Mouse (Mus musculus): ENCODE results near the gene Dnajc8. TPM values are rescaled to one million over a fixed set of nuclear protein-coding genes. Genes with fewer than 3 reads are reported as not detected.

The Dnajc8 gene
- polyA plus RNA-seq, 1 experiment from 2014 or later = 131 TPM

DNA sequence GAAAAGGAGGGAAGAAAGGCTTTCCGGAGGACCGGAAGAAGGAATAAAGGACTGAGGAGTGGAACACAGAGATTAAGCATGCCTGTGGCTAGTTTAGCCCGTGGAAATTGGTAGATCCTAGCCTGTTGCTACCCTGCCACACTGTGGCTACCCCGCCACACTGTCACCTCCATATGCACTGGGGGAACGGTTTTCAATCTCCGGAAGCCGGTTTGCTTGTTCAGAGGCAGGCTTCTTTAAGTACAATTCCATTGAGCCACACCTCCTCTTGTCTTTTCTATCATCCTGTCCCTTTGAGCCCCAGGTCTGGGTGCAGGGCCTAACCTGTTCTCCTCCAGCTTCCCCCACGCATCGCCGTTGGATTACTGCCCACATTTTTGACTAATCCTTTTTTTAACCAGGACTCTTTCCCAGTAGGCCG is 11.0 kb upstream of the Dnajc8 start:
- H3K9me3 ChIP-seq = no peaks in the 10 kb centered on the region
- H3K36me3 ChIP-seq (replicated peaks) = no peaks in the 10 kb centered on the region
- H3K9ac ChIP-seq = no peak overlapping the region
- H3K27me3 ChIP-seq (replicated peaks) = no peaks in the 10 kb centered on the region
- no peaks in the 10 kb centered on the region for H3K4me1 ChIP-seq
- no peak overlapping the region for H3K4me3 ChIP-seq
- H3K27ac ChIP-seq = no peak overlapping the region
- 9% methylated on average over 11 of the region's 11 CpGs for WGBS
- no peak for ATAC-seq (replicated peaks)
- H3K4me2 ChIP-seq = no peak overlapping the region

DNA sequence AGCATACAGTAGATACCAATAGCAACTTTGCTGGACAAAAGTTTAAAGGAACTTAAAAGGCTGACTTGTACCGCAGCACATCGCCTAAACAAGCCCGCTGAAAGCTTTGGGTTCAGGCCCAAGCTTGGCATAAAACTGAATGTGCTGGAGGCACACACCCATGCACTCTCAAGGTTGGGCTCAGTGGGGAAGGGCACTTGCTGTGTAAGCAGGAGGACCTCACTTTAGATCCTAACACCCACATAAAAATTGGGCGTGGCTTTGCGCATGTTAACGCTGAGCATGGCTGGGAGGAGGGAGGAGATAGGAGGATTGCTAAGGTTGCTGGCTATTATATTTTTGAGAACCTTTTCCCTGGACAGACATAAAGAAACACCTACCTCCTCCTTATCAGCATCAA is 10.5 kb upstream of the Dnajc8 start:
- Histone ChIP-seq H3K9me3 (no peaks in the 10 kb centered on the region), H3K27me3 (replicated peaks) (no peaks in the 10 kb centered on the region), H3K4me1 (no peaks in the 10 kb centered on the region), H3K27ac (no peak overlapping the region), H3K4me3 (no peak overlapping the region), H3K4me2 (no peak overlapping the region), H3K36me3 (replicated peaks) (0 out of 2 replicates have a peak, but pooled peaks cover under 1% of the 10 kb centered on the region), H3K9ac (no peak overlapping the region)
- WGBS = 44% methylated on average over 6 of the region's 6 CpGs
- ATAC-seq (replicated peaks) = no peak

GRCm38 (mm10) chr4:132526678-132527077 is 8.7 kb upstream of the Dnajc8 start:
- H3K9ac ChIP-seq = no peak overlapping the region
- H3K27me3 ChIP-seq (replicated peaks) = no peaks in the 10 kb centered on the region
- peaks cover 13% of the 10 kb centered on the region for H3K36me3 ChIP-seq (replicated peaks)
- no peaks in the 10 kb centered on the region for H3K9me3 ChIP-seq
- no peak overlapping the region for H3K4me2 ChIP-seq
- H3K4me1 ChIP-seq = peaks cover 8% of the 10 kb centered on the region
- ATAC-seq (replicated peaks) = no peak
- 70% methylated on average over 2 of the region's 2 CpGs for WGBS
- no peak overlapping the region for H3K27ac ChIP-seq
- H3K4me3 ChIP-seq = no peak overlapping the region

DNA sequence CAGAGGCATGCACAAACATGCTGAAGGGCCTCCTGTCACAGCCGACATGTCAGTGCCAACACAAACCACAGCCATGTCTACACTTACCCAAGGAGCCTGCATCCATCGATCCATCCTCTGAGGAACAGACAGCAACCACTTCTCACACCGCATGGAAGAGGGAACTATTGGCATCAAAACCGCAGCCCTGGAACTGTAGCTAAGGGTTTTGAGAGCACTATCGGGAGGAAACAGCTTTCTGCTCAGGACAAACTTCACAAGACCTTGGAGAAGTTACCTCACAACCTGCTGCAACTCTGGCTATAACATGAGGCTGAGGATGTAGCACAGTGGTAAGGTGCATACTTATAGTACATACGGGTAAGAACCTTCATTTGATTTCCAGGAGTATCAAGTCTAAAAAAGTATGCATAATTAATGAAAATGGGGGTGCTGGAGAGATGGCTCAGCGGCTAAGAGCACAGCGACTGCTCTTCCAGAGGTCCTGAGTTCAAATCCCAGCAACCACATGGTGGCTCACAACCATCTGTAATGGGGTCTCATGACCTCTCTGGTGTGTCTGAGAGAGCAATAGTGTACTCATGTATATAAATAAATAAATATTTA is 7.3 kb upstream of the Dnajc8 start:
- WGBS = 94% methylated on average over 8 of the region's 8 CpGs
- ATAC-seq (replicated peaks) = no peak
- H3K9me3 ChIP-seq = no peaks in the 10 kb centered on the region
- no peak overlapping the region for H3K27ac ChIP-seq
- H3K36me3 ChIP-seq (replicated peaks) = peaks cover 13% of the 10 kb centered on the region
- H3K9ac ChIP-seq = no peak overlapping the region
- H3K4me3 ChIP-seq = no peak overlapping the region
- no peaks in the 10 kb centered on the region for H3K27me3 ChIP-seq (replicated peaks)
- no peak overlapping the region for H3K4me2 ChIP-seq
- H3K4me1 ChIP-seq = peaks cover 18% of the 10 kb centered on the region

DNA sequence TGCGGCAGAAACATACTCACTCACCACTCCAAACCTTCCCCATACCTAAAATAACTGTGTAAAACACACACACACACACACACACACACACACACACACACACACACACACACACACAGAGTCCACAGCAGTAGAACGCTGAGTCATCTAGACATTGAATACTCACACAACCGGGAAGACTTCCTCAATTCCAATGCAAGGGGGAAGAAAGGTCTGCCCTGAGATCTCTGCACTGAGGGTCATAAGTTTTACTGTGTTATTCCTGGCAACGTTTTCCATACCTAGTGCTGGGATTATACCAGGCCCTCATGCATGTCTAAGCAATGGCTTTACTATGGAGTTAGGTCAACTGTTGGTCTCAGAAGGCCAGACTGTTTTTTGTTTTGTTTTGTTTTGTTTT is 6.0 kb upstream of the Dnajc8 start:
- Histone ChIP-seq H3K4me3 (no peak overlapping the region), H3K27ac (no peak overlapping the region), H3K9ac (no peak overlapping the region), H3K9me3 (no peaks in the 10 kb centered on the region), H3K36me3 (replicated peaks) (peaks cover 13% of the 10 kb centered on the region), H3K27me3 (replicated peaks) (no peaks in the 10 kb centered on the region), H3K4me2 (no peak overlapping the region), H3K4me1 (peaks cover 23% of the 10 kb centered on the region)
- ATAC-seq (replicated peaks) = no peak
- 83% methylated on average over 4 of the region's 4 CpGs for WGBS

DNA sequence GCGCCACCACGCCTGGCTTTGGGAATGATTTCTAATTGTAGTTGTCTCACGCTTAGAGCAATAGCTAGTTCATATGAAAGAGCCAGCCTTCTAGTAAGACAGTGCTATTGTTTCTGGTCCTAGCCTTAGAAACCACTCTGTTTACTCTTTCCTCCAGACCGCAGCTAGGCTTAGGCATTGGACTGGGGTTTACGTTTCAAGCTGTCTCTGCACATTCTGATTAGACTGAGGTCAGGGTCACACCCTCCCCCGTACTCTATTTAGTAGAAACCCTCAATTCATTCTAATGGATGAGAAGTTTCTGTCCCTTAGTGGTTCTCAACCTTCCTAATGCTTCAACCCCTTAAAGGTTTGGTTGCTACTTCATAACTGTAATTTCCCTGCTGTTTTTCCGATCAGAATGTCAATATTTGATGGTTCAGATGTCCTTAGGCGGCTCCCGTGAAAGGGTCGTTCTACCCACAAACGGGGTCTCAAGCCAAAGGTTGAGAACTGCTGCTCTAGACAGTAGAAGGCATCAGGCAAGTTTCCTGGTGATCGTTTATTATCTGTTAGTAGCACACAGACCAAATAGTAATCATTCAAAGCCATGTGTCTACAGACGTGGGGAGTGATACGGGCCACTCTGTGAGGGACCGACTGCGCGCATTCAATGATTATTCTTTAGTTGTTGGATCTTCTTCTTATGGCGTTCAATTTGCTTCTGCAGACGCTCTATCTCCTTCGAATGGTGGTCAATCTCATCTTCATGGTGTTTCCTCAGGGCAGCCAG is 5.1 kb upstream of the Dnajc8 start:
- H3K27me3 ChIP-seq (replicated peaks) = no peaks in the 10 kb centered on the region
- H3K4me1 ChIP-seq = peaks cover 23% of the 10 kb centered on the region
- no peak overlapping the region for H3K9ac ChIP-seq
- no peak overlapping the region for H3K4me3 ChIP-seq
- H3K27ac ChIP-seq = no peak overlapping the region
- no peaks in the 10 kb centered on the region for H3K9me3 ChIP-seq
- WGBS = 93% methylated on average over 20 of the region's 20 CpGs
- ATAC-seq (replicated peaks) = no peak
- peaks cover 13% of the 10 kb centered on the region for H3K36me3 ChIP-seq (replicated peaks)
- no peak overlapping the region for H3K4me2 ChIP-seq

- Histone ChIP-seq H3K9ac (peak overlapping the region; percentile 92), H3K27ac (peak overlapping the region; percentile 96), H3K4me2 (peak overlapping the region; percentile 76), H3K36me3 (replicated peaks) (peaks cover 13% of the 10 kb centered on the region), H3K27me3 (replicated peaks) (no peaks in the 10 kb centered on the region), H3K9me3 (no peaks in the 10 kb centered on the region), H3K4me1 (peaks cover 38% of the 10 kb centered on the region), H3K4me3 (peak overlapping the region; percentile 74)
- ATAC-seq (replicated peaks) = 0 out of 2 replicates have a peak, but pooled peaks have one; percentile 5
- WGBS = 27% methylated on average over 5 of the region's 5 CpGs
Observed at GRCm38 (mm10) chr4:132532496-132532895, 2.9 kb upstream of the Dnajc8 start.

DNA sequence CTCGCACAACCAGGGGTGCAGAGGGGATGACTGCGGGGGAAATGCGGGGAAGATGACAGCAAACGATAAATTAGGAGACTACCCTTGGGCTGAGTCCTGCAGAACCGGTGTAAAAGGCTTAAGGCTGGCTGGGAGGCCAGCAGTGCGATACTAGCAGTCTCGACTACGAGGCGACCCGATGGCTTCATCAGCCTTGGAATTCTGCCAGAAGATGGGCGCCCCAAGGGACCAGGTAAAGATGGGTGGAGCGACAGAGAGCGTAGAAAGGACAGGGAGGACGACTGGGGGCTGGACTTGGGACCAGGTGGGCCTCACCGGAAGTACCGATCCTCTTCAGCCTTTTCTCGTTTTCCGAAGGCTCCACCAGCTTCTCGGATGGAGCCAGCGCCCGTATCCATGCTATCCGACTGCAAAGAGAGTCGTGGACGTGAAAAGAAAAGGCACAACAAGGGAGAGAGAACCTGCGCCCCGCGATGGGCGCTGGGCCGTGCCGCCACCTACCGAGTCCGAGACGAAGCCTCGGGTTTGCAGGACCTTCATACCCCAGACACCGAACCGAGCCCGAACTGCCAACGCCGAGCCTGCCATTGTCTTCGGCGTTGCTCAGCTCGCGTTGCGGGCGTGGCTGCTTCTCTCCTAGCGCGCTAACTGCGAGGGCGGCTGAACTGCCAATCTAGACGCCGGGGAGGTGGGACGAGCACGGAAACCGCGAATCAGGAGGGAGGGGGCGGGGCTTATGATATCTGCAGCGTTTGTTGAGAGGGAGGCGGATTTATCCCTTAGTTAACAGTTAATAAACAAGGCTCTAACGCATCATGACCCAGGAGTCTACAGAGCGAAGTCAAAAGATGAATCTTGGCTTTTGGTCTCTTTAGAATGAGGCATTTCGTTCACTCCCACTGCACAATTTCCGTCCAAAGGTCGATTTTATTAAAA is 2.1 kb upstream of the Dnajc8 start, which contains the start of gene Atpif1:
Gene Atpif1 (minus strand): TSS at position 679 of the 936 bp plus-strand sequence.
- H3K27me3 ChIP-seq (replicated peaks) = no peaks in the 10 kb centered on the region
- peaks cover 13% of the 10 kb centered on the region for H3K36me3 ChIP-seq (replicated peaks)
- H3K27ac ChIP-seq = peak within 1 kb of the TSS; percentile 96
- peaks cover 42% of the 10 kb centered on the region for H3K4me1 ChIP-seq
- under 1% methylated on average over 63 of the region's 63 CpGs for WGBS
- peak within 1 kb of the TSS; percentile 76 for H3K4me2 ChIP-seq
- peak; percentile 93 for ATAC-seq (replicated peaks)
- H3K4me3 ChIP-seq = peak within 1 kb of the TSS; percentile 74
- H3K9ac ChIP-seq = peak within 1 kb of the TSS; percentile 92
- no peaks in the 10 kb centered on the region for H3K9me3 ChIP-seq

GRCm38 (mm10) chr4:132539481-132539880 is 4.1 kb downstream of the Dnajc8 start:
- no peak for ATAC-seq (replicated peaks)
- no peak overlapping the region for H3K27ac ChIP-seq
- H3K27me3 ChIP-seq (replicated peaks) = no peaks in the 10 kb centered on the region
- peaks cover 39% of the 10 kb centered on the region; the same call in 1 of the 2 replicates for H3K36me3 ChIP-seq (replicated peaks)
- H3K9ac ChIP-seq = no peak overlapping the region
- H3K4me3 ChIP-seq = no peak overlapping the region
- H3K9me3 ChIP-seq = no peaks in the 10 kb centered on the region
- no peak overlapping the region for H3K4me2 ChIP-seq
- WGBS = 93% methylated on average over 5 of the region's 5 CpGs
- peaks cover 19% of the 10 kb centered on the region for H3K4me1 ChIP-seq

DNA sequence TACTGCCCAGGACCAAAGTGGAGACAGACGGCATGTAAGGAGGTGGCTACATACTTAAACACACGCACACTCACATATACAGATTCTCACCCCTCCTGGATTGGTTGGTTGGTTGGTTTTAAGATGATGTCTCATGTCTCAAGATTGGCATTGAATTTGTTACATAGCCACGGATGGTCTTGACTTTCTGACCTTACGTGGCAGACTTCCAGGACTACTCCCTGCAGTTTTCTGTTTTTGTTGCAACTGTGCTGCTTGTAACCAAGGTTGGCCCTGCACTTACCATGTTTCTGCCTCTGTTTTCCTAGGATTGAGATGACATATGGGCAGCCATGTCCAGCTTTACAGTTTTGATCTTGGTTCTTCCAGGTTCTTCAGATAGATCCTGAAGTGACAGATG is 6.1 kb downstream of the Dnajc8 start:
- ATAC-seq (replicated peaks) = no peak
- H3K36me3 ChIP-seq (replicated peaks) = peaks cover 45% of the 10 kb centered on the region; the same call in 1 of the 2 replicates
- peaks cover 15% of the 10 kb centered on the region for H3K4me1 ChIP-seq
- no peak overlapping the region for H3K9ac ChIP-seq
- H3K27me3 ChIP-seq (replicated peaks) = no peaks in the 10 kb centered on the region
- H3K27ac ChIP-seq = no peak overlapping the region
- H3K9me3 ChIP-seq = no peaks in the 10 kb centered on the region
- no peak overlapping the region for H3K4me3 ChIP-seq
- WGBS = 91% methylated on average over 4 of the region's 4 CpGs
- H3K4me2 ChIP-seq = no peak overlapping the region

DNA sequence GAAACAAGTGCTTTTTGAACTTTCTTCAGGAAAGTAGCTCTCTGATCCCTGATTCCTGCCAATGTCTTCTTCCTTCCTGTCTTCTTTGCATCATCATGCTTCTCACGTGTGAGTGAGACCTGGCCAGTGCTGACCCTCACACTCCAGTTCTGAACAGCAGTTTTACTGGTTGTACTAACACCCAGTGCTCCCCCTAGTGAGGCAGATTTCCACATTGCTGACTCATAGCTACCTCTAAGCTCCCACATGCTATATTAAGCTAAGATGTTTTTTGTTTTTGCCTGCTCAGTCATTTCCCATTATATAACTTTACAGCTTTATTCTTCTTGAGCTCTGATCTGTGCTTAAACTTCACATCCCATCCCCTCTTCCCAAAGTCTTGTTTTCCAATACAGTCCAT is 7.4 kb downstream of the Dnajc8 start:
- Histone ChIP-seq H3K36me3 (replicated peaks) (peaks cover 47% of the 10 kb centered on the region; the same call in 1 of the 2 replicates), H3K4me1 (peaks cover 2% of the 10 kb centered on the region; the same call in 1 of the 2 replicates), H3K9ac (no peak overlapping the region), H3K4me2 (no peak overlapping the region), H3K4me3 (no peak overlapping the region), H3K27ac (no peak overlapping the region), H3K27me3 (replicated peaks) (no peaks in the 10 kb centered on the region), H3K9me3 (no peaks in the 10 kb centered on the region)
- 79% methylated on average over 1 of the region's 1 CpGs for WGBS
- ATAC-seq (replicated peaks) = no peak

- WGBS = 42% methylated on average over 8 of the region's 8 CpGs
- Histone ChIP-seq H3K27ac (no peak overlapping the region), H3K4me3 (no peak overlapping the region), H3K27me3 (replicated peaks) (no peaks in the 10 kb centered on the region), H3K9ac (no peak overlapping the region), H3K9me3 (no peaks in the 10 kb centered on the region), H3K4me1 (no peaks in the 10 kb centered on the region), H3K36me3 (replicated peaks) (peaks cover 60% of the 10 kb centered on the region; the same call in 1 of the 2 replicates), H3K4me2 (no peak overlapping the region)
- ATAC-seq (replicated peaks) = no peak
Observed at GRCm38 (mm10) chr4:132545851-132546250, 10.5 kb downstream of the Dnajc8 start.
